Mouse (Mus musculus) midbrain, embryonic 13.5 days (tissue): Measurements from ENCODE around the gene Serpind1. TPM values are rescaled to one million over a fixed set of nuclear protein-coding genes. Genes with fewer than 3 reads are reported as not detected.
A peak's percentile ranks its signal among the peaks of the same experiment; 100 is the strongest.

Experiments
- ATAC-seq: fragments of 200-750 bp; cut with Nextera tagmentation; 2 replicates; pipeline ENCODE4 v1.8.0; 2017; ENCODE audit warnings: mild to moderate bottlenecking, moderate TSS enrichment, moderate library complexity
- H3K27ac ChIP-seq: fragments of 300-500 bp; sonication (generic); 2 replicates; pipeline ENCODE4 v1.5.1; 2015; ENCODE audit warnings: inconsistent platforms, mild to moderate bottlenecking, moderate library complexity
- H3K27me3 ChIP-seq: fragments of 300-500 bp; sonication (generic); 2 replicates; pipeline ENCODE4 v1.6.1; 2015; ENCODE audit warnings: mild to moderate bottlenecking, inconsistent platforms
- H3K36me3 ChIP-seq: fragments of 300-500 bp; sonication (generic); 2 replicates; pipeline ENCODE4 v1.6.1; 2015; ENCODE audit warnings: mild to moderate bottlenecking, inconsistent platforms
- H3K4me1 ChIP-seq: fragments of 300-500 bp; sonication (generic); replicated peaks from 2 replicates; pipeline ENCODE4 v1.6.1; 2015; ENCODE audit warnings: inconsistent platforms
- H3K4me2 ChIP-seq: fragments of 300-500 bp; sonication (generic); replicated peaks from 2 replicates; pipeline ENCODE4 v1.6.1; 2015; ENCODE audit warnings: moderate library complexity, mild to moderate bottlenecking, inconsistent platforms
- H3K4me3 ChIP-seq: fragments of 300-500 bp; sonication (generic); replicated peaks from 2 replicates; pipeline ENCODE4 v1.5.1; 2015; ENCODE audit warnings: mild to moderate bottlenecking, inconsistent platforms
- H3K9ac ChIP-seq: fragments of 300-500 bp; sonication (generic); replicated peaks from 2 replicates; pipeline ENCODE4 v1.6.1; 2015; ENCODE audit warnings: mild to moderate bottlenecking, inconsistent platforms
- H3K9me3 ChIP-seq: fragments of 300-500 bp; sonication (generic); 2 replicates; pipeline ENCODE4 v1.6.1; 2016; ENCODE audit warnings: mild to moderate bottlenecking, inconsistent platforms
- WGBS: fragments of 180-500 bp; shearing (Covaris S2); methylation state at CpG from one replicate; pipeline ENCODE4 v1.1.7; 2015; 5-methylcytosine and 5-hydroxymethylcytosine counted together
- polyA plus RNA-seq: library from polyadenylated mRNA; unstranded; fragments of >200 nt; fragmentation: Nextera tagmentation; extraction: Ambion mirVana; gene quantifications from 2 replicates; pipeline ENCODE4 v1.2.1, GENCODE M21; 2015

Gene Serpind1
- 1.1 and 2.2 TPM in 2 replicates for polyA plus RNA-seq

GRCm38 (mm10) chr16:17331116-17331515, at the start of gene Serpind1:
Gene Serpind1 (plus strand): TSS chr16:17331371.
- Histone ChIP-seq H3K9me3 (no peaks in the 10 kb centered on the region), H3K36me3 (peaks cover 26% of the 10 kb centered on the region), H3K4me3 (no peak within 1 kb of the TSS), H3K9ac (no peak within 1 kb of the TSS), H3K4me1 (no peaks in the 10 kb centered on the region), H3K27me3 (no peaks in the 10 kb centered on the region), H3K27ac (no peak within 1 kb of the TSS), H3K4me2 (no peak within 1 kb of the TSS)
- no peak for ATAC-seq
- WGBS, result 80% methylated on average over 2 of the region's 2 CpGs

DNA sequence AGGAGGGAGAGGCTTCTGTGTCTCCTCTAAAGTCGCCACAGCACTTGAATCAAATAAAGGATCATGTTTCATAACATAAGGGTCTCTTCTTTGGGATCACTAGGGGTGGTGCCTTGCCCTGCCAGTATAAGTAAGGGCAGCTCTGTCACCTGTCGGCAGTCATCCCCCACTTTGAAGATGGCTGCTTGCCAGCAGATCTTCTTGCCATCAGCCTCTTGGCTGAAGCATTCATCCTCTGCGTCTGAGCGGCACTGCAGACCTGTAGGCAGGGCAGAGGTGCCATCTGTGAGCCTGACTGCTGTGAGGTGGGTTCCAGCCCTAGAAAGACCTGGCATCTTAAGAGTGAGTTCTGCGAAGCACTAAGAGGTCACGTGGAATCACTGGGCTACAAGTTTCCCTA, 48.0 kb upstream of the Serpind1 start:
- peaks cover 91% of the 10 kb centered on the region for H3K36me3 ChIP-seq

GRCm38 (mm10) chr16:17287103-17287502, 44.1 kb upstream of the Serpind1 start:
- Histone ChIP-seq H3K36me3 (peaks cover 84% of the 10 kb centered on the region), H3K27me3 (no peaks in the 10 kb centered on the region), H3K4me2 (no peak overlapping the region), H3K9me3 (no peaks in the 10 kb centered on the region), H3K27ac (no peak overlapping the region), H3K4me3 (no peak overlapping the region), H3K4me1 (no peaks in the 10 kb centered on the region), H3K9ac (no peak overlapping the region)
- 90% methylated on average over 2 of the region's 2 CpGs for WGBS
- no peak for ATAC-seq

More for the DNA sequence above, 48.0 kb upstream of the Serpind1 start:
- H3K27ac ChIP-seq, result no peak overlapping the region
- 88% methylated on average over 6 of the region's 6 CpGs for WGBS
- H3K4me2 ChIP-seq, result no peak overlapping the region
- no peak for ATAC-seq
- no peak overlapping the region for H3K9ac ChIP-seq
- no peaks in the 10 kb centered on the region for H3K9me3 ChIP-seq
- H3K27me3 ChIP-seq, result peaks cover 20% of the 10 kb centered on the region
- no peak overlapping the region for H3K4me3 ChIP-seq
- peaks cover 2% of the 10 kb centered on the region for H3K4me1 ChIP-seq

DNA sequence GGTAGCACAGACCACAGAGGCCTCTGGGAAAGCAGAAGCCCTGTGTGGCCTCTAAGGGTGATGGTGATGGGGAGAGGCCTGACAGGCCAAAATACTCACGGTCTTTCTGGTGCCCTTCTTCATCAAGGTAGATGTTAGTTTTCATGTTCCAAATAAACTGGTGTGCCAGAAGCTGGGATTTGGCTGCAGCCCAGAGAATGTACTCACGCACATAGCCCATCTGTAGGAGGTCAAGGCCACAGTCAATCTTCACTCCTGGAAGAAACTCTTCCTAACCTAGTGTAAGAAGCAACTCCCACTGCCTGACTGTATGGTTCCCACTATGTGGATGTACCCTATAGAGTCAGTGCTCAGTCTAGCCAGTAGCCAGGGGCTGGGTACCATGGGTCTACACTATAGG, 40.2 kb upstream of the Serpind1 start:
- no peak overlapping the region for H3K9ac ChIP-seq
- no peak overlapping the region for H3K4me2 ChIP-seq
- H3K4me3 ChIP-seq, result no peak overlapping the region
- H3K4me1 ChIP-seq, result no peaks in the 10 kb centered on the region
- H3K27ac ChIP-seq, result no peak overlapping the region
- ATAC-seq, result no peak
- H3K36me3 ChIP-seq, result peaks cover 78% of the 10 kb centered on the region
- no peaks in the 10 kb centered on the region for H3K27me3 ChIP-seq
- H3K9me3 ChIP-seq, result no peaks in the 10 kb centered on the region
- 97% methylated on average over 2 of the region's 2 CpGs for WGBS

DNA sequence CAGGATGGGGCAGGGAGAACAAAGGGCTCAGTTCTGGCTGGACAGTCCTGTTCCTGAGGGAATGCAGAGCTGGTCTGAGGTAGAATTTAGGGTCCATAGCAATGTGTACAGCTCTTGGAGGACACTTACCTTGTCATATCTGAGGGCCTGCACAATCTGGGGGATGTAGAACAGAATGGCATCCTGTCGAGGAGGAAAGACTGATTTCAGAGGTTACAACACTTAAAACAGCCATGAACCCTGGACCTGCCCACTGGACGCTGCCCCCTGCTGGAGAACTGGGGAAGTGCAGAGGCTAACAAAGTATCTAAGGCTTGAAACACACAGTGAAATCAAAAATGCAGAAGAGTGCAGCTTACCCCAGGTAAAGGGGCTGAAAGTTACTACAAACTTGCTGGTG, 38.4 kb upstream of the Serpind1 start:
- no peak overlapping the region for H3K4me2 ChIP-seq
- no peak overlapping the region for H3K9ac ChIP-seq
- peak; percentile 58 for ATAC-seq
- no peaks in the 10 kb centered on the region for H3K9me3 ChIP-seq
- H3K4me3 ChIP-seq, result no peak overlapping the region
- H3K4me1 ChIP-seq, result no peaks in the 10 kb centered on the region
- H3K36me3 ChIP-seq, result peaks cover 79% of the 10 kb centered on the region
- H3K27me3 ChIP-seq, result no peaks in the 10 kb centered on the region
- H3K27ac ChIP-seq, result no peak overlapping the region
- WGBS, result 6% methylated on average over 2 of the region's 2 CpGs

- no peak overlapping the region for H3K9ac ChIP-seq
- no peak for ATAC-seq
These were observed 30.4 kb upstream of the Serpind1 start for GRCm38 (mm10) chr16:17300818-17301217.

GRCm38 (mm10) chr16:17303521-17304245, 27.5 kb upstream of the Serpind1 start:
- H3K4me1 ChIP-seq, result no peaks in the 10 kb centered on the region
- H3K27me3 ChIP-seq, result no peaks in the 10 kb centered on the region
- no peak overlapping the region for H3K9ac ChIP-seq
- no peak overlapping the region for H3K4me2 ChIP-seq
- no peak overlapping the region for H3K27ac ChIP-seq
- no peaks in the 10 kb centered on the region for H3K9me3 ChIP-seq
- H3K36me3 ChIP-seq, result peaks cover 93% of the 10 kb centered on the region
- no peak overlapping the region for H3K4me3 ChIP-seq
- no peak for ATAC-seq
- 84% methylated on average over 5 of the region's 5 CpGs for WGBS

More at GRCm38 (mm10) chr16:17300818-17301217, 30.4 kb upstream of the Serpind1 start:
- H3K27me3 ChIP-seq, result no peaks in the 10 kb centered on the region
- H3K9me3 ChIP-seq, result no peaks in the 10 kb centered on the region
- no peaks in the 10 kb centered on the region for H3K4me1 ChIP-seq
- H3K4me2 ChIP-seq, result no peak overlapping the region
- peaks cover 97% of the 10 kb centered on the region for H3K36me3 ChIP-seq
- WGBS, result 91% methylated on average over 3 of the region's 3 CpGs
- no peak overlapping the region for H3K4me3 ChIP-seq
- no peak overlapping the region for H3K27ac ChIP-seq

- Histone ChIP-seq H3K9me3 (no peaks in the 10 kb centered on the region), H3K9ac (no peak overlapping the region), H3K27ac (no peak overlapping the region), H3K4me2 (no peak overlapping the region), H3K4me1 (no peaks in the 10 kb centered on the region), H3K4me3 (no peak overlapping the region), H3K27me3 (no peaks in the 10 kb centered on the region), H3K36me3 (peaks cover 93% of the 10 kb centered on the region)
- 93% methylated on average over 5 of the region's 5 CpGs for WGBS
- no peak for ATAC-seq
These were observed 23.7 kb upstream of the Serpind1 start for GRCm38 (mm10) chr16:17307461-17307860.

GRCm38 (mm10) chr16:17309036-17309435, 22.1 kb upstream of the Serpind1 start:
- no peak for ATAC-seq
- no peaks in the 10 kb centered on the region for H3K4me1 ChIP-seq
- WGBS, result 94% methylated on average over 10 of the region's 10 CpGs
- H3K27me3 ChIP-seq, result no peaks in the 10 kb centered on the region
- H3K4me3 ChIP-seq, result no peak overlapping the region
- no peaks in the 10 kb centered on the region for H3K9me3 ChIP-seq
- no peak overlapping the region for H3K27ac ChIP-seq
- no peak overlapping the region for H3K9ac ChIP-seq
- no peak overlapping the region for H3K4me2 ChIP-seq
- H3K36me3 ChIP-seq, result peaks cover 93% of the 10 kb centered on the region

- Histone ChIP-seq H3K27ac (no peak overlapping the region), H3K4me3 (no peak overlapping the region), H3K9me3 (no peaks in the 10 kb centered on the region), H3K36me3 (peaks cover 94% of the 10 kb centered on the region), H3K9ac (no peak overlapping the region), H3K27me3 (no peaks in the 10 kb centered on the region), H3K4me2 (no peak overlapping the region), H3K4me1 (no peaks in the 10 kb centered on the region)
- no peak for ATAC-seq
- 98% methylated on average over 5 of the region's 5 CpGs for WGBS
These were observed 18.6 kb upstream of the Serpind1 start for GRCm38 (mm10) chr16:17312531-17312930.

DNA sequence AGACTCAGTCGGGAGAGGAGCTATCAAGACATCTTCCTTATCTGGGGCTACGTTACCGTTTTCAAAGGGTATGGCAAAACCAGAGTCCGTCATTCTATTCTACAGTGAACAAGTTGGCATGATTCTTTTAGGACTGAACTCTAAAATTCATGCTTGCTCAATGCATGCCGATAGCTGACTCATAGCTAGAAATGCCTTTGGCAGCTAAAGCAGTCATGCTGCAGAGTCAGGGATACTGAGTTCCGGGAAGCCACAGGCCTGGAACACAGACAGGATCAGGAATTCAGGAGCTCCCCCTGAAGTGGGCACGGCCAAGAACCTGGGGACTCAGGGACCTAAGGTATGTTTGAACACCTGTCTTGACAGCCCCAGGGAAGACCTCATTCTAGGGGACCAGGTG, 14.6 kb upstream of the Serpind1 start:
- Histone ChIP-seq H3K9me3 (no peaks in the 10 kb centered on the region), H3K27me3 (no peaks in the 10 kb centered on the region), H3K4me1 (no peaks in the 10 kb centered on the region), H3K4me2 (no peak overlapping the region), H3K9ac (no peak overlapping the region), H3K4me3 (no peak overlapping the region), H3K27ac (no peak overlapping the region), H3K36me3 (peaks cover 88% of the 10 kb centered on the region)
- no peak for ATAC-seq
- WGBS, result 94% methylated on average over 7 of the region's 7 CpGs

GRCm38 (mm10) chr16:17321481-17321880, 9.7 kb upstream of the Serpind1 start:
- H3K27me3 ChIP-seq, result no peaks in the 10 kb centered on the region
- WGBS, result 82% methylated on average over 5 of the region's 5 CpGs
- no peak overlapping the region for H3K9ac ChIP-seq
- H3K4me2 ChIP-seq, result no peak overlapping the region
- peaks cover 90% of the 10 kb centered on the region for H3K36me3 ChIP-seq
- ATAC-seq, result no peak
- no peaks in the 10 kb centered on the region for H3K9me3 ChIP-seq
- no peak overlapping the region for H3K4me3 ChIP-seq
- H3K4me1 ChIP-seq, result no peaks in the 10 kb centered on the region
- H3K27ac ChIP-seq, result no peak overlapping the region

DNA sequence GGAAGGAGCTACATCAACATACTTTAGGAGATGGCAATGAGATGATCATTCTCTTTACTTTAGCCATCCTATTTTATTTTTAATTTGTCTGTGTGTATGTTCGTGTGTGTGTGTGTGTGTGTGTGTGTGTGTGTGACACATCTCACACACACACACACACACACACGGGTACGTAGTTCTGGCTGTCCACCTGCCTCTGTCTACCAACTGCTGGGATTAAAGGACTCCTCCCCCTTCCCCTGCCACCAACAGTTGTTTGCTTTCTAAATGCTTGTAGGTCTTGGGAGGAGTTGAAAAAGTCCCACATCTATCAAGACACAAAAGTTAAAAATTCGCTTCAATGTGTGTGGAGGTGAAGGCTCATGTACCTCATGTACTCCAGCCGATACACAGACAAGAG, 6.4 kb upstream of the Serpind1 start:
- ATAC-seq, result no peak
- 92% methylated on average over 5 of the region's 5 CpGs for WGBS
- Histone ChIP-seq H3K27me3 (no peaks in the 10 kb centered on the region), H3K9ac (no peak overlapping the region), H3K4me1 (no peaks in the 10 kb centered on the region), H3K4me3 (no peak overlapping the region), H3K9me3 (no peaks in the 10 kb centered on the region), H3K27ac (no peak overlapping the region), H3K36me3 (peaks cover 73% of the 10 kb centered on the region), H3K4me2 (no peak overlapping the region)
